Mouse (Mus musculus) stomach, postnatal 0 days (tissue): ENCODE measurements at regions not wholly inside any gene's neighbourhood (a gene's known extent, or its start where the extent isn't known, plus 50 kb on each side); places are given as distances from the start of the nearest gene placed in this dataset.
"Not testable (repeated sequence)": the region's sequence is repeated elsewhere in the genome, so short reads cannot be mapped to it uniquely, and the experiment has no call there.

Experiments
- ATAC-seq: fragments of 200-750 bp; cut with Nextera tagmentation; 2 replicates; pipeline ENCODE4 v1.8.0; 2017; ENCODE audit not compliant: low FRiP score, low TSS enrichment
- DNase-seq: peaks from one replicate; pipeline ENCODE4 v3.0.0-alpha.2; 2016; ENCODE audit warnings: low spot score
- H3K27ac ChIP-seq: fragments of 300-500 bp; sonication (generic); replicated peaks from 2 replicates; pipeline ENCODE4 v1.5.1; 2014; ENCODE audit warnings: mild to moderate bottlenecking, control low read depth
- H3K27me3 ChIP-seq: fragments of 300-500 bp; sonication (generic); 2 replicates; pipeline ENCODE4 v1.6.1; 2014; ENCODE audit warnings: low read length; ENCODE audit not compliant: control insufficient read depth, insufficient read depth
- H3K36me3 ChIP-seq: fragments of 300-500 bp; sonication (generic); 2 replicates; pipeline ENCODE4 v1.6.1; 2014; ENCODE audit warnings: low read length, mixed read lengths; ENCODE audit not compliant: control insufficient read depth, insufficient read depth
- H3K4me1 ChIP-seq: fragments of 300-500 bp; sonication (generic); replicated peaks from 2 replicates; pipeline ENCODE4 v1.6.1; 2014; ENCODE audit warnings: antibody characterized with exemption; ENCODE audit not compliant: control insufficient read depth, insufficient read depth
- H3K4me2 ChIP-seq: fragments of 300-500 bp; sonication (generic); replicated peaks from 2 replicates; pipeline ENCODE4 v1.6.1; 2014; ENCODE audit warnings: low read depth, mild to moderate bottlenecking, control low read depth, moderate library complexity
- H3K4me3 ChIP-seq: fragments of 300-500 bp; sonication (generic); 2 replicates; pipeline ENCODE4 v1.5.1; 2014; ENCODE audit warnings: low read depth, low read length, control low read depth
- H3K9ac ChIP-seq: fragments of 300-500 bp; sonication (generic); 2 replicates; pipeline ENCODE4 v1.6.1; 2014; ENCODE audit warnings: mild to moderate bottlenecking, low read length, control low read depth, mixed read lengths
- H3K9me3 ChIP-seq: fragments of 300-500 bp; sonication (generic); 2 replicates; pipeline ENCODE4 v1.6.1; 2016; ENCODE audit warnings: low read length; ENCODE audit not compliant: control insufficient read depth
- CTCF ChIP-seq: IDR thresholded peaks from 2 replicates; pipeline ENCODE4 v1.5.1; 2016; ENCODE audit warnings: antibody characterized with exemption, low read depth, mild to moderate bottlenecking, moderate library complexity
- EP300 ChIP-seq: optimal IDR thresholded peaks from 2 replicates; pipeline ENCODE3; 2016; ENCODE audit warnings: antibody characterized with exemption
- WGBS: fragments of 180-500 bp; shearing (Covaris S2); extraction: QIAGEN DNeasy Blood & Tissue Kit; methylation state at CpG from one replicate; pipeline ENCODE4 v1.1.7; 2014; 5-methylcytosine and 5-hydroxymethylcytosine counted together

- no peak overlapping the region for H3K27ac ChIP-seq
- H3K9ac ChIP-seq: no peak overlapping the region
- no peaks in the 10 kb centered on the region for H3K36me3 ChIP-seq
- peaks cover 6% of the 10 kb centered on the region for H3K4me1 ChIP-seq
- no peaks in the 10 kb centered on the region for H3K27me3 ChIP-seq
- H3K4me2 ChIP-seq: no peak overlapping the region
- WGBS: 89% methylated on average over 5 of the region's 5 CpGs
- H3K9me3 ChIP-seq: no peaks in the 10 kb centered on the region
- ATAC-seq (no peak), DNase-seq (no peak)
- no peak overlapping the region for H3K4me3 ChIP-seq
- TF ChIP-seq EP300: no peak
- TF ChIP-seq CTCF: no peak
Observed at GRCm38 (mm10) chr11:16592766-16593165, 84.5 kb upstream of the Sec61g start.

GRCm38 (mm10) chr11:16594832-16595231 is 86.5 kb upstream of the Sec61g start:
- Histone ChIP-seq H3K4me2 (no peak overlapping the region), H3K9me3 (no peaks in the 10 kb centered on the region), H3K4me3 (no peak overlapping the region), H3K9ac (no peak overlapping the region), H3K36me3 (no peaks in the 10 kb centered on the region), H3K27me3 (no peaks in the 10 kb centered on the region), H3K27ac (no peak overlapping the region), H3K4me1 (peaks cover 6% of the 10 kb centered on the region)
- DNase-seq: no peak
- TF ChIP-seq CTCF: no peak
- TF ChIP-seq EP300: no peak
- 61% methylated on average over 1 of the region's 1 CpGs for WGBS
- ATAC-seq: no peak

- Histone ChIP-seq H3K36me3 (no peaks in the 10 kb centered on the region), H3K4me2 (no peak overlapping the region), H3K4me1 (no peaks in the 10 kb centered on the region), H3K27me3 (no peaks in the 10 kb centered on the region), H3K4me3 (no peak overlapping the region), H3K9ac (no peak overlapping the region), H3K9me3 (no peaks in the 10 kb centered on the region), H3K27ac (no peak overlapping the region)
- DNase-seq (no peak), ATAC-seq (no peak)
- TF ChIP-seq CTCF (no peak), EP300 (no peak)
- 71% methylated on average over 6 of the region's 6 CpGs for WGBS
Observed at GRCm38 (mm10) chr11:16597038-16597830, 89.0 kb upstream of the Sec61g start.

- ATAC-seq (no peak), DNase-seq (no peak)
- Histone ChIP-seq H3K9me3 (no peaks in the 10 kb centered on the region), H3K27me3 (no peaks in the 10 kb centered on the region), H3K4me2 (no peak overlapping the region), H3K4me3 (no peak overlapping the region), H3K36me3 (no peaks in the 10 kb centered on the region), H3K27ac (no peak overlapping the region), H3K9ac (no peak overlapping the region), H3K4me1 (no peaks in the 10 kb centered on the region)
- TF ChIP-seq CTCF (no peak), EP300 (no peak)
- WGBS: 77% methylated on average over 3 of the region's 3 CpGs
Observed at GRCm38 (mm10) chr11:16602947-16603346, 94.7 kb upstream of the Sec61g start.

- Histone ChIP-seq H3K9me3 (no peaks in the 10 kb centered on the region), H3K27me3 (no peaks in the 10 kb centered on the region), H3K27ac (no peak overlapping the region), H3K9ac (no peak overlapping the region), H3K4me3 (no peak overlapping the region), H3K4me1 (no peaks in the 10 kb centered on the region), H3K36me3 (no peaks in the 10 kb centered on the region), H3K4me2 (no peak overlapping the region)
- TF ChIP-seq CTCF: no peak
- TF ChIP-seq EP300: no peak
- ATAC-seq (no peak), DNase-seq (no peak)
- WGBS: 75% methylated on average over 7 of the region's 7 CpGs
Observed at GRCm38 (mm10) chr11:16606435-16607214, 98.3 kb upstream of the Sec61g start.

GRCm38 (mm10) chr11:16607900-16608422 is 99.7 kb upstream of the Sec61g start:
- not testable (repeated sequence) for H3K9ac ChIP-seq, H3K4me2 ChIP-seq, DNase-seq, H3K27ac ChIP-seq, H3K9me3 ChIP-seq, H3K36me3 ChIP-seq, H3K27me3 ChIP-seq, H3K4me1 ChIP-seq, ATAC-seq, H3K4me3 ChIP-seq
- 82% methylated on average over 3 of the region's 3 CpGs for WGBS
